Mouse (Mus musculus) spleen, postnatal 14 days (tissue): Measurements from ENCODE around the gene Mad1l1.
"Not testable (repeated sequence)": the region's sequence is repeated elsewhere in the genome, so short reads cannot be mapped to it uniquely, and the experiment has no call there.

Experiments
- DNase-seq, 2 experiments: peaks; one replicate each; pipeline ENCODE4 v3.0.0; 2021 to 2022; ENCODE audit warnings: low spot score in 2 of 2

The Mad1l1 gene

DNA sequence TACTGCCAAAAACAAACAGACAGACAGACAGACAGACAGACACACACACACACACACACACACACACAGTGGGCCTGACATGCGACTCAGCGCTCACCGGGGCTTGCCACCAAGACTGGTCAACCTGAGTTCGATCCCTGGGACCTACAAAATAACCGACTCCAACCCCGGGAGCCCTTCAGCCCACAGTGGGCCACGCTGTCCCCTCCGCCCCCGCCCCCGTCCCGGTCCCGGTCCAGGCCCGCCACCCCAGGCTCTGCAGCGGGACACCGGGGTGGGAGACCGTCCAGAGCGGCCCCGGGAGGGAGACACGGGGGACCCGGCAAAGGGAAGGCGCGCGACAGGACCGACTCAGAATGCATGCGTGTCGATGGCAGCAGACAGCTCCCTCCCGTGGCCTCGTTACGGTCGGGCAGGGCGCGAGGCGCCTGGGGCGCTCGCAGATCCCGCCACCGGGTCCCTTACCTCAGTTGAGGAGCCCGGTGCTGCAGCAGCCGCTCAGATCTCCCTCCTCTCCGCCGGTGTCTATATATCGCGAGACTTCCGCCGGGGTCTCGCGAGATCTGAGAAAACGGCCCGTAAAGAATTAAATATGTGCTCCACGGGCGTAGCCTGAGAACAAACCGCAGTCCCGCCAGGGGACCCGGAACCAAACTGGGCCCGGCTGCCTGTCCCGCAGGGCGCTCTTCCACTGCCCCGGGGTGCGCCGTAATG is at the start of gene Mad1l1, which contains the start of gene Nudt1:
Gene Mad1l1 (minus strand): TSS at position 511 of the 714 bp plus-strand sequence.
Gene Nudt1 (plus strand): TSS at position 615 of the 714 bp plus-strand sequence.
- DNase-seq, result peak; percentile 88 to 89

DNA sequence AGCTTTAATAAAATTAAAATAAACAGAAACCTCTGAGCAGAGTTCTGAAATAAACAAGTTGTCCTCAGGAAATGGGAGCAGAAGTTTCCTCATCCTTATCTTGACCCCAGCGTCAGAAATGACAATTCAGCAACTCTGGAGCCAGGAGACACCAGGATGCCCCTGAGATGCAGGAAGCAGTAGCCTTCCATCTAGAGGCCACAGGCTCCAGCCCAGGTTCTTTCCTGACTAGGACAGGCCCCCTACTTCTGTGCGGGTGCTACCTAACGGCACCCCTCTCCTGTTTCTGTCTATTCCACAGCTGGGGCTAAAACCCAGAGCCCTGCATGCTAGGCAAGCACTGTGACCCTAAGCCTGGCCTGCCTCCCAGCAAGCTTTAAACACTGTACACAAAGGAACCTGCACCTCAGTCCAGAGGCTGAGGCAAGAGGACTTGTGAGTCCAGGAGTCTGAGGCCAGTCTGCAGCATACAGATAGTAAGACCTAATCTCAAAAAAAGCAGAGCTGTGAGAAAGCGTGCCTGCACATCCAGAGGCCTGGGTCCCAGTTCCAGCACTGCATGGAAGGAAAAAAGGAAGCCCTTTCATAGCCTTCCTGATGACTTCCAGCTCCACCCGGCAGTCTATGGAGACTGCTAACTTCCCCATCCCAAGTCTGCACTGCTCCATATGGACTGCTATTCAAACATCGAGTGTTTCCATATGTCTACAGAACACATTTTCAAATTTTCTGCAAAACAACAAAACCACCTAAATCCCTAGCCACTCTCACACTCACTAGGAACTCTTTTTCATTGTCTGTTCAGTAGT is 49.3 kb upstream of the Mad1l1 start:
- DNase-seq, result no peak

GRCm38 (mm10) chr5:140369466-140369865 is 48.1 kb upstream of the Mad1l1 start:
- no peak for DNase-seq

DNA sequence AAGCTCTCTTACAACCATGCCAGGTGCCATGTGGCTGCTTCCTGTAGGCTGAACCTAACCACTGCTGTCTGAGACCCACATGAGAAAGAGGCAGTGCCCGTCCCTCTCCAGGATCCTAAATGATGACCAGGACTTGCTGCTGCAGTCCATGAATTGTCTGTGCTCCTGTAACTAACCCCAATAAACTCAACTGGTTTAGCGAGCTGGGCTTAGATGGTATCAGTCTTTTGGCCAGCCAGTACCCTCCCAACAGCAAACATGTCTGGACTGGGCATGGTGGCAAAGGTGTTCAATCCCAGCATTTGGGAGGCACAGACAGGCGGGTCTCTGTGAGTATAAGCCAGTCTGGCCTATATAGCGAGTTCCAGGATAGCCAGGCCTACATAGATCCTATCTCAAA is 47.6 kb upstream of the Mad1l1 start:
- no peak for DNase-seq

- not testable (repeated sequence) for DNase-seq
Observed at GRCm38 (mm10) chr5:140368126-140368525, 46.8 kb upstream of the Mad1l1 start.

DNA sequence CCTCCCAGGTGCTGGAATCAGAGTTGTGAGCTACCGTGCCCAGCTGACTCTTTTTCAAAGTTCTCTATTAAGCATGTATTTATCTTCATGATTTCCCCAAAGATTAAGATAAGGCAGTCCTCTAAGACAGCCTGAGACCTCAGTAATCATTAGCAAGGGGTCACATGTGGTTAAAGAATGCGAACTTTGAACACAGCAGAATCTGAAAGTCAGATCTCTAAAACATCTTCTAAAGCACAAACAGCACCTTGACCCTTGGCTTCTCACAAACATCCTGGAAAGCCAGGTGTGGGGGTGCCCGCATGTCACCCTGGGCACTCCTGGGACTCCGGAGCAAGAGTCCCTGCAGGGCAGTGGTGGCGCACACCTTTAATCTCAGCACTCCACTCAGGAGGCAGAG is 43.1 kb upstream of the Mad1l1 start:
- DNase-seq, result no peak

DNA sequence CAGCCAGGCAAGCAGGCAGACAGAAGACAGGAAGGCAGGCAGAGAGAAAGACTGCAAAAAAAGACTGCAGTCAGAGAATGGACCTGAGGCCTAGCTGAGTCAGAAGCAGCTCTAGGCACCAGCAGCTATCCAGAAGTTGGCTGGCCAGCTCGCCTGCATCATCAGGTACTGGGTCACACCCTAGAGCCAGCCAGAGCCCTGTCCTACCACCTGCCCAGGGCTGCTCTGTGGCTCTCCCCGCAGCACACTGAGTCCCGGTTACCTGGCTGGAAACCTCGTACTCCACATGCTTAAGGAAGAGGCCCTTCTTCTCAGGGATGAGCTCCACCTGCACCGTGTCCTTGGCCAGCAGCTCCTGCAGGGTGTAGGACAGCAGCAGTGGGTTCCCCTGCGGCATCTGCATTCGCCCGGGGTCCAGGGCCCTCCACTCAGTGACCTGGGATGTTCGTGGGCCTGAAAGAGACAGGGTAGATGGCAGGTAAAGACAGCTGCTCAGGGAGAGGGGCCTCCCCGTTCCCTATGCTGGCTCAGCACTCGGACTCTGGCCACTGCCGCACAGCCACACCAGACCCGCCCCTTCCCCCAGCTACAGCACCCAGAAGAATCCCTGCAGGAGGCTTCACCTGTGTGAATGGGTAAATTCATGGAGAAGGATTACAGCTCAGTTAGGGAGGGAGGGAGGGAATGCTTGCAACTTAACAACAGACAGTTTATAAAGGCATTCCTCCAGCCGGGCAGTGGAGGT is 38.8 kb upstream of the Mad1l1 start:
- DNase-seq, result no peak

DNA sequence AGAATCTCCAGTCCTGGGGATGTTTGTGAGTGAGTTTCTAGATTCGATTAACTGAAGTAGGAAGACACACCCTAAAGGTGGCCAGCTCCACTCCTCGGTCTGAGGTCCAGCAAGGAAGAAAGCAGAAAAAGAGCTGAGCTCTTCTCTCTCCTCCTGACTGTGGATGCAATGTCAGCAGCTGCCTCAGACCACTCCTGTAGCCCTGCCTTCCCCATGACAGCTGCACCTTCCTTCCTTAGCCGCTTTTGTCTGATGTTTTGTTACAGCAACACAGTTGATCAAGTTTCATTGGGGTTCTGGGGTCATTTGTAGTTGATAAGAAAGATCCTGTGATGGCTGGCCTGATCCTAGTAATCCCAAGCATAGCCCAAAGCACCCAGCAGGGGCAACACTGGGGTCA is 36.1 kb upstream of the Mad1l1 start:
- no peak for DNase-seq

GRCm38 (mm10) chr5:140355934-140356333 is 34.6 kb upstream of the Mad1l1 start:
- no peak for DNase-seq

- no peak for DNase-seq
Observed at GRCm38 (mm10) chr5:140352352-140352751, 31.0 kb upstream of the Mad1l1 start.

GRCm38 (mm10) chr5:140350731-140351497 is 29.6 kb upstream of the Mad1l1 start:
- no peak for DNase-seq

- DNase-seq, result no peak
Observed at GRCm38 (mm10) chr5:140349882-140350281, 28.5 kb upstream of the Mad1l1 start.

DNA sequence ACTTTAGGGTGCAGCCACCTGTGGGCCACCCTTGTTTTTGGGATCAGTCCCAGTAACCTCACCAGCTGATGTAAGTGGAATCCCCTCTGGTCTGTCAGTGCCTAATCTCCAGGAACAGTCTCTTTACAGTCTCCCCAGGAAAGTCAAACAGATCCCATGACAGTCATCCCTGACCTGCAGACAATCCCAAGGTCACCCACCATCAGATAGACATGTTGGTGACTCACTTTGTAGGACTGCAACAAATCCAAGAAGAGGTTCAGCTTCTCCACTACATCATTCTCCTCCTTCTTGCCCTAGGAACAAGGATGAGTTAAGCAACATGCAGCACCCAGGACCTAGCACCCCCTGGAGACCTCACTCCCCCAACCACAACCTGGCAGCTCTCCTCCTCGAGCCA is 24.7 kb upstream of the Mad1l1 start:
- no peak for DNase-seq

DNA sequence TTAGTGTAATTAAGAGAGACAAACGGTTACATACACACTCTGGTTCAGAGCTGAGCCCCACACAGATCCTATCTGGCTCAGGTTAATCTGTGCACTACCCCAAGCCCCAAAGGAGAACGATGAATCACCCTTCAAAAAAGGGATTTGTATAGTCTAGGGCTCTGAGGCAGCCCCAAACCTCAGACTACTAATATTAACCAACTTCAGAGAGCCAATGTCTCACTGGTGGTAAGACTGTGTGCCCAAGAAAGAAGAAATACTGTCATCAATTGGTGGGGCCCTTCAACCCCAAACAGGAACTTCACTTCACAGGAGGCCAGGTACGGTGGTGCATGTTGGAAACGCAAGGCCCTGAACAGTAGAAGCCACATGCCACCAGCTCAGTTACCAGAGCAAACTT is 23.9 kb upstream of the Mad1l1 start:
- DNase-seq, result no peak

DNA sequence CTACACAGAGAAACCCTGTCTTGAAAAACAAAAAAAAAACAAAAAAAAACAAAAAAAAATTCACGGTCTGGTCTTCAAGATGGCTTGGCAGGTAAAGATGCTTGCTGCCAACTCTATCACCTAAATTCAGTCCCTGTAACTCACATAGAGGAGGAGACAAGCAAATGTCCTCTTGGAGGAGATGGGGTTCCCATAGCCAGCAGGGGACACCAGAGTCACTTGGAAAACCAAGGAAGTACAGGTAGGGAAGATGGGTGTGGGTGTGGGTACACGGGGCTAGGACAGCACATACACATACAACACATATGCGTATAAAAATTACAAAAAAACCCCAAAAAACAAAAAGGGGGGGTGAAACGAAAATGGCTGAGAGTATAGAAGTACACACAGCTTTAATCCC is 21.5 kb upstream of the Mad1l1 start:
- DNase-seq, result no peak

GRCm38 (mm10) chr5:140339836-140340235 is 18.5 kb upstream of the Mad1l1 start:
- DNase-seq, result no peak

DNA sequence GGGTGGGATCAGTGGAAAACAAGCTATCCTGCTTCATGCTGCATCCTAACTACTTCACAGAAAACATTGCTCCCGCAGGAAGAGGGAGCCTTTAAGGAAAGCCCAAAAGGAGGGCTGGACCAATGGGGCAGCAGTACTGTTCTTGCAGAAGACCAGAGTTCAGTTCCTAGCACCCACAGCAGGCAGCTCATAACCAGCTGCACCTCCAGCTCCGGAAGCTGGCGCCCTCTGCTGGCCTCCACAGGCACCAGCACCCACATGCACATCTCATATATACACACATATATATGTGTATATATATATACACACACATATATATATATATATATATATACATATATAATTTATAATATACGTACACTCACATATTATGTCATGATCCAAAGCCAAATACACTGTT is 17.4 kb upstream of the Mad1l1 start:
- DNase-seq, result no peak

GRCm38 (mm10) chr5:140336680-140337079 is 15.3 kb upstream of the Mad1l1 start:
- DNase-seq, result peak in 1 of 2 experiments; percentile 15

- DNase-seq, result no peak
Observed at GRCm38 (mm10) chr5:140333631-140334030, 12.3 kb upstream of the Mad1l1 start.

DNA sequence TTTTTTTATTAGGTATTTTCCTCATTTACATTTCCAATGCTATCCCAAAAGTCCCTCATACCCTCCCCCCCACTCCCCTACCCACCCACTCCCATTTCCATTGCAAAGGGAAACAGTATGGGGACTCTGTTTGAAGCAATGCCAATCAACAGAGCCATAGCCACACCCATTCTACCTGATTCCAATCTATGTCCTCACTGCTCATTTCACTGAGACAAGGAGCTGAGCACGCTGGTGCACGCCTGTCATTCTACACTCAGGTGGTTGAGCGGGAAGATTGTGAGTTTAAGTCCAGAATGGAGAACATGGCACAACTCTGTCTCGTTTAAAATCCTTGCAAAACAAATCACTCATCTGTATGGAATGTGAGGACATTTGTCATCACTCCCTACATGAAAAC is 11.2 kb upstream of the Mad1l1 start:
- no peak for DNase-seq
